Mouse (Mus musculus) spleen, postnatal 0 days (tissue): ENCODE data around the gene Imp3. TPM values are rescaled to one million over a fixed set of nuclear protein-coding genes. Genes with fewer than 3 reads are reported as not detected.

Source experiments
- polyA plus RNA-seq: library from polyadenylated mRNA; unstranded; fragments of >200 nt; fragmentation: Nextera tagmentation; extraction: Ambion mirVana; gene quantifications from 2 replicates; pipeline ENCODE4 v1.2.1, GENCODE M21; 2015

Imp3 gene
- polyA plus RNA-seq, result 90.7 and 95.5 TPM in 2 replicates

GRCm38 (mm10) chr9:56937223-56938160 is at the start of gene Imp3:
Gene Imp3, plus strand, starts transcription at chr9:56937475.

GRCm38 (mm10) chr9:56928041-56928811 is 9.0 kb upstream of the Imp3 start, which contains the start of gene Snx33:
Gene Snx33, minus strand, starts transcription at chr9:56928371.

GRCm38 (mm10) chr9:56950414-56951400 is 13.4 kb downstream of the Imp3 start, which contains the start of gene Snupn:
Gene Snupn, plus strand, starts transcription at chr9:56950878.

Other genes with a start within 250 kb of the Imp3 start
- 0.94 and 1.5 TPM in 2 replicates for gene Lingo1, start 141.0 kb upstream of the Imp3 start, polyA plus RNA-seq
- not detected in 2 replicates for gene Odf3l1, start 72.8 kb upstream of the Imp3 start, polyA plus RNA-seq
- 1.2 and 1.4 TPM in 2 replicates for gene Cspg4, start 72.4 kb upstream of the Imp3 start, polyA plus RNA-seq
- gene Snx33, start 9.1 kb upstream of the Imp3 start, polyA plus RNA-seq, result 2.1 and 3.4 TPM in 2 replicates
- gene Snupn, start 13.4 kb downstream of the Imp3 start, polyA plus RNA-seq, result 9.8 and 10.6 TPM in 2 replicates
- 7.0 and 9.0 TPM in 2 replicates for gene Ptpn9, start 57.4 kb downstream of the Imp3 start, polyA plus RNA-seq
- 13.6 and 15.4 TPM in 2 replicates for gene Sin3a, start 134.6 kb downstream of the Imp3 start, polyA plus RNA-seq
- gene Man2c1, start 193.2 kb downstream of the Imp3 start, polyA plus RNA-seq, result 25.3 and 33.2 TPM in 2 replicates
- gene Neil1, start 210.8 kb downstream of the Imp3 start, polyA plus RNA-seq, result 3.0 and 4.7 TPM in 2 replicates
- 84.2 and 94.1 TPM in 2 replicates for gene Commd4, start 220.9 kb downstream of the Imp3 start, polyA plus RNA-seq